Mouse (Mus musculus): ENCODE measurements at regions not wholly inside any gene's neighbourhood (a gene's known extent, or its start where the extent isn't known, plus 50 kb on each side); places are given as distances from the start of the nearest gene placed in this dataset.

- TF ChIP-seq CTCF (conservative IDR thresholded peaks at IDR 0.05; ENCODE audit: low read length): no peak
- no peak for TF ChIP-seq NANOG (IDR thresholded peaks at IDR 0.05; ENCODE audit: borderline replicate concordance, low read length)
- TF ChIP-seq POU5F1 (IDR thresholded peaks at IDR 0.05; ENCODE audit: borderline replicate concordance, low read length): no peak
Measured at GRCm38 (mm10) chr14:114074011-114074410, 759.6 kb downstream of the Tpm3-rs7 start.
